Mouse (Mus musculus) hindbrain, embryonic 11.5 days (tissue): ENCODE results near the gene Aldh1l1. TPM values are rescaled to one million over a fixed set of nuclear protein-coding genes. Genes with fewer than 3 reads are reported as not detected.

Source experiments
- ATAC-seq: fragments of 200-750 bp; cut with Nextera tagmentation; 2 replicates; pipeline ENCODE4 v1.8.0; 2017; ENCODE audit warnings: mild to moderate bottlenecking, moderate TSS enrichment, moderate library complexity; ENCODE audit not compliant: low FRiP score
- DNase-seq: peaks from one replicate; pipeline ENCODE4 v3.0.0-alpha.2; 2015; ENCODE audit warnings: low spot score
- H3K27ac ChIP-seq: fragments of 300-500 bp; sonication (generic); 2 replicates; pipeline ENCODE4 v1.5.1; 2014; ENCODE audit warnings: mild to moderate bottlenecking, low read depth, low read length
- H3K27me3 ChIP-seq: fragments of 300-500 bp; sonication (generic); 2 replicates; pipeline ENCODE4 v1.6.1; 2014; ENCODE audit warnings: mild to moderate bottlenecking, low read length, moderate library complexity, mixed read lengths; ENCODE audit not compliant: control insufficient read depth, insufficient read depth
- H3K36me3 ChIP-seq: fragments of 300-500 bp; sonication (generic); 2 replicates; pipeline ENCODE4 v1.6.1; 2014; ENCODE audit warnings: mild to moderate bottlenecking, low read length, moderate library complexity, mixed read lengths; ENCODE audit not compliant: control insufficient read depth, insufficient read depth
- H3K4me1 ChIP-seq: fragments of 300-500 bp; sonication (generic); replicated peaks from 2 replicates; pipeline ENCODE4 v1.6.1; 2014; ENCODE audit warnings: low read length, mixed read lengths; ENCODE audit not compliant: control insufficient read depth, insufficient read depth
- H3K4me2 ChIP-seq: fragments of 300-500 bp; sonication (generic); replicated peaks from 2 replicates; pipeline ENCODE4 v1.6.1; 2014; ENCODE audit warnings: mild to moderate bottlenecking, low read depth, low read length
- H3K4me3 ChIP-seq: fragments of 300-500 bp; sonication (generic); 2 replicates; pipeline ENCODE4 v1.5.1; 2014; ENCODE audit warnings: low read depth, low read length
- H3K9ac ChIP-seq: fragments of 300-500 bp; sonication (generic); 2 replicates; pipeline ENCODE4 v1.6.1; 2014; ENCODE audit warnings: low read depth, low read length
- H3K9me3 ChIP-seq: fragments of 300-500 bp; sonication (generic); 2 replicates; pipeline ENCODE4 v1.6.1; 2016; ENCODE audit warnings: low read length; ENCODE audit not compliant: control insufficient read depth
- WGBS: fragments of 180-500 bp; shearing (Covaris S2); extraction: QIAGEN DNeasy Blood & Tissue Kit; methylation state at CpG from one replicate; pipeline ENCODE4 v1.1.7; 2014; 5-methylcytosine and 5-hydroxymethylcytosine counted together
- polyA plus RNA-seq: library from polyadenylated mRNA; unstranded; fragments of >200 nt; fragmentation: Nextera tagmentation; extraction: Ambion mirVana; gene quantifications from 2 replicates; pipeline ENCODE4 v1.2.1, GENCODE M21; 2014

Gene Aldh1l1
- polyA plus RNA-seq, 1 experiment from 2014 or later: 2.2 TPM

GRCm38 (mm10) chr6:90491956-90492744 is 5.9 kb downstream of the Aldh1l1 start:
- no peak for ATAC-seq
- H3K36me3 ChIP-seq: no peaks in the 10 kb centered on the region

DNA sequence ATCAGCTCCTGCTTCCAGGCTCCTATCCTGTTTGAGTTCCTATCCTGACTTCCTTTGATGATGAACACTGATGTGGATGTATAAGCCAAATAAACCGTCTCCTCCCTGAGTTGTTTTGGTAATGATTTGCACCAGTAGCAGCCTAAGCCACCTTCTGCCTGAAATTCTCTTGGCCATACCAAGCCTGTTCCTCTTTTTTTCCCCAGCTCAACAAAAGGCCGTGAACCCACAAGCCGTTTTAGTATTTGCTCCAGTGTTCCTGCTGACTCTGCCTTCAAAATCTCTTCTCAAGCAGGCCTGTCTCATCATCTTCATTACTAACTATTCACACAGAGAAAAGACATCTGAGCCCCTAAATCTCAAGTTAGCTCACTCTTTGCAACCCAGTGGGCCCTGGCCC is 7.9 kb downstream of the Aldh1l1 start:
- ATAC-seq: no peak
- Histone ChIP-seq H3K9me3 (no peaks in the 10 kb centered on the region), H3K27ac (no peak overlapping the region), H3K9ac (no peak overlapping the region), H3K36me3 (no peaks in the 10 kb centered on the region), H3K4me3 (no peak overlapping the region), H3K4me2 (no peak overlapping the region), H3K27me3 (no peaks in the 10 kb centered on the region), H3K4me1 (no peaks in the 10 kb centered on the region)
- DNase-seq: no peak
- WGBS: 87% methylated on average over 3 of the region's 3 CpGs

More at GRCm38 (mm10) chr6:90491956-90492744, 5.9 kb downstream of the Aldh1l1 start:
- Histone ChIP-seq H3K9ac (no peak overlapping the region), H3K27ac (no peak overlapping the region), H3K4me1 (no peaks in the 10 kb centered on the region), H3K4me2 (no peak overlapping the region), H3K27me3 (no peaks in the 10 kb centered on the region), H3K4me3 (no peak overlapping the region), H3K9me3 (no peaks in the 10 kb centered on the region)
- DNase-seq: no peak
- 68% methylated on average over 10 of the region's 10 CpGs for WGBS

- Histone ChIP-seq H3K4me2 (no peak overlapping the region), H3K9me3 (no peaks in the 10 kb centered on the region), H3K27ac (no peak overlapping the region), H3K4me3 (no peak overlapping the region), H3K36me3 (no peaks in the 10 kb centered on the region), H3K4me1 (no peaks in the 10 kb centered on the region), H3K9ac (no peak overlapping the region), H3K27me3 (no peaks in the 10 kb centered on the region)
- WGBS: 90% methylated on average over 3 of the region's 3 CpGs
- ATAC-seq: no peak
- DNase-seq: no peak
Observed at GRCm38 (mm10) chr6:90494566-90494965, 8.3 kb downstream of the Aldh1l1 start.

- no peak overlapping the region for H3K4me2 ChIP-seq
- H3K36me3 ChIP-seq: no peaks in the 10 kb centered on the region
- no peak overlapping the region for H3K27ac ChIP-seq
- 67% methylated on average over 7 of the region's 7 CpGs for WGBS
- no peaks in the 10 kb centered on the region for H3K9me3 ChIP-seq
- H3K4me1 ChIP-seq: no peaks in the 10 kb centered on the region
- DNase-seq (no peak), ATAC-seq (no peak)
- H3K9ac ChIP-seq: no peak overlapping the region
- no peaks in the 10 kb centered on the region for H3K27me3 ChIP-seq
- no peak overlapping the region for H3K4me3 ChIP-seq
Observed at GRCm38 (mm10) chr6:90495282-90495912, 9.2 kb downstream of the Aldh1l1 start.

DNA sequence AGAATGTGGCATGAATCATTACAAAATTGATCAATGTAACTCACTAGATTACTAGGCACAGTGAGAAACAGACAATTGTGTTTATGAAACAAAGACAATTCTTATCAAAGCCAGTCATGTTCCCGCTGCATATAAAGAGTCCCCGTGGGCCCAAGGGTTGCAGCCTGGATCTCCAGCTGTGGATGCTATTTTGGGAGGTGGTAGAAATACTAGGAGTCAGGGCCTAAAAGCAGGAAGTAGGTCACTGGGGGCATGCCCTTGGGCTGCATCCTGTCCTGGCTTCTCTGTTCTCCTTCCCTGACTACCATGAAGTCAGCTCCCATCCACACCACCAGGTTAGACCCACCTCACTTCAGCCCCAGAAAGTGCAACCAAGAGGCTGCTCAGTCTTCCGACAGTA is 10.0 kb downstream of the Aldh1l1 start:
- H3K4me1 ChIP-seq: no peaks in the 10 kb centered on the region
- ATAC-seq (no peak), DNase-seq (no peak)
- no peak overlapping the region for H3K27ac ChIP-seq
- no peaks in the 10 kb centered on the region for H3K27me3 ChIP-seq
- H3K4me2 ChIP-seq: no peak overlapping the region
- no peak overlapping the region for H3K9ac ChIP-seq
- H3K9me3 ChIP-seq: no peaks in the 10 kb centered on the region
- H3K36me3 ChIP-seq: no peaks in the 10 kb centered on the region
- 72% methylated on average over 3 of the region's 3 CpGs for WGBS
- H3K4me3 ChIP-seq: no peak overlapping the region

- ATAC-seq (no peak), DNase-seq (no peak)
- H3K9me3 ChIP-seq: no peaks in the 10 kb centered on the region
- no peak overlapping the region for H3K9ac ChIP-seq
- H3K4me1 ChIP-seq: no peaks in the 10 kb centered on the region
- H3K27ac ChIP-seq: no peak overlapping the region
- H3K4me3 ChIP-seq: no peak overlapping the region
- H3K36me3 ChIP-seq: no peaks in the 10 kb centered on the region
- H3K4me2 ChIP-seq: no peak overlapping the region
- 65% methylated on average over 4 of the region's 4 CpGs for WGBS
- H3K27me3 ChIP-seq: no peaks in the 10 kb centered on the region
Observed at GRCm38 (mm10) chr6:90499509-90499908, 13.3 kb downstream of the Aldh1l1 start.

DNA sequence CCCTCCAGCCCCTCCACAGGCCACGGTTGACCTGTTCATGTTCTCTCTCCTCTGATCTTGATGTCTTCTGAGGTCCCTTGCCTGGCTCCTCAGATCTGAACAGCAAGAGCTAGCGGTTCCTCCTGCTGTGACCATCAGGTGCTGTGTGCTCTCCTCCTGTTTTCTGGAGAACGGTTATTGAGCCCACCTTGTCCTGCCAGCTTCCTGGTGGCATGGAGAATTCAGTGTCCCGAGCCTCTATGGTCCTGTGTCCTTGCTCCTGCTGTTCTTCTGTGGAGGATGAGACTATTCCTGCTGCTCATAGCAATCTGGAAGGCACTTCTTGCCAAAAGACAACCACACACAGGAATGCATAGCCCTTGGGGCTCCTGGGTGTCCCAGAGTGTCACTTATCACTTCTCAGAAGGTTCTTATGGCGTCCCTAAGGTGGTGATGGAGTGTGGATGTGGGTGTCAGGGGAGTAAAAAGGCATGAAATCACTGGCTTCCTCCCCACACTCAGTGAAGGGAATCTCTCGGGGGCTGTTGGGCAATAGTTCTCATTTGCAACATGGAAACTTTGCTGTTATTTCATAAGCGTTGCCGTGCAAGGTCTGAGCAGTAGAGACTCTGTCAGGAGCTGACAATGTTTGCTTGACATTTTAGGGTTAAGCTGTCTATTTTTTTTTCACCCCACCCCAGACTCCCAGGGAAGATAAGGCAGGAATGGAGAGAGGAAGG is 15.2 kb downstream of the Aldh1l1 start:
- no peak for DNase-seq
- ATAC-seq: no peak
- Histone ChIP-seq H3K4me2 (no peak overlapping the region), H3K9me3 (no peaks in the 10 kb centered on the region), H3K4me1 (no peaks in the 10 kb centered on the region), H3K27me3 (no peaks in the 10 kb centered on the region), H3K27ac (no peak overlapping the region), H3K36me3 (no peaks in the 10 kb centered on the region), H3K9ac (no peak overlapping the region), H3K4me3 (no peak overlapping the region)
- 78% methylated on average over 8 of the region's 8 CpGs for WGBS

DNA sequence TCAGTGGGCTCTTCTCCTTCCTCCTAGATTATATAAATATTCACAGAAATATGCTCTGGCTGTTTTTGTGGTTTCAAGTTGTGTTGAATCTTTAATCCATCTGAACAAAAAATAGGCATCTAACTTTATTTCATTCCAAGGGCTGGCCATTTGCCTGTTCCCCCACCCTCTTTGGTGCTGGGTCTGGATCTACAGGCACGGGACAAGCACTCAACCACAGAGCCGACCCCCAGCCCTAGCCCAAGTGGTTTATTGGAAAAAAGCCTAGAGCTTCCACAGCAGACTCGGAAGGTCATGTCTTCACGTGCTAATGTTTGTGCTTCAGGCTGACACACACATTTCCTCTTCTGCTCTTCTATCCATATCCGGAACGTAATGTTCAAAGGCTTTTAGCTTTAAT is 19.7 kb downstream of the Aldh1l1 start:
- ATAC-seq (no peak), DNase-seq (no peak)
- 78% methylated on average over 6 of the region's 6 CpGs for WGBS
- Histone ChIP-seq H3K4me2 (no peak overlapping the region), H3K4me3 (no peak overlapping the region), H3K9ac (no peak overlapping the region), H3K27me3 (no peaks in the 10 kb centered on the region), H3K27ac (no peak overlapping the region), H3K9me3 (no peaks in the 10 kb centered on the region), H3K4me1 (no peaks in the 10 kb centered on the region), H3K36me3 (no peaks in the 10 kb centered on the region)
